Mouse (Mus musculus): ENCODE data around the gene Lpar3.
"Not testable (repeated sequence)": the region's sequence is repeated elsewhere in the genome, so short reads cannot be mapped to it uniquely, and the experiment has no call there.

Lpar3 gene

GRCm38 (mm10) chr3:146209759-146210158 is 11.0 kb upstream of the Lpar3 start:
- DNase-seq (ENCODE audit: low read depth, low spot score): not testable (repeated sequence)

GRCm38 (mm10) chr3:146211141-146211747 is 9.5 kb upstream of the Lpar3 start:
- DNase-seq (ENCODE audit: low read depth, low spot score): no peak

- DNase-seq (ENCODE audit: low read depth, low spot score): no peak
Observed at GRCm38 (mm10) chr3:146211964-146212363, 8.8 kb upstream of the Lpar3 start.

GRCm38 (mm10) chr3:146213336-146213735 is 7.4 kb upstream of the Lpar3 start:
- DNase-seq (ENCODE audit: low read depth, low spot score): no peak

- no peak for DNase-seq (ENCODE audit: low read depth, low spot score)
Observed at GRCm38 (mm10) chr3:146216561-146216960, 4.2 kb upstream of the Lpar3 start.

- no peak for DNase-seq (ENCODE audit: low read depth, low spot score)
Observed at GRCm38 (mm10) chr3:146224271-146224670, 3.5 kb downstream of the Lpar3 start.

GRCm38 (mm10) chr3:146225061-146225761 is 4.4 kb downstream of the Lpar3 start:
- no peak for DNase-seq (ENCODE audit: low read depth, low spot score)

- no peak for DNase-seq (ENCODE audit: low read depth, low spot score)
Observed at GRCm38 (mm10) chr3:146227427-146227826, 6.7 kb downstream of the Lpar3 start.

GRCm38 (mm10) chr3:146228559-146229310 is 8.0 kb downstream of the Lpar3 start:
- DNase-seq (ENCODE audit: low read depth, low spot score): no peak

GRCm38 (mm10) chr3:146232708-146233107 is 11.9 kb downstream of the Lpar3 start:
- no peak for DNase-seq (ENCODE audit: low read depth, low spot score)

- DNase-seq (ENCODE audit: low read depth, low spot score): no peak
Observed at GRCm38 (mm10) chr3:146233741-146234140, 13.0 kb downstream of the Lpar3 start.

GRCm38 (mm10) chr3:146234530-146234929 is 13.8 kb downstream of the Lpar3 start:
- no peak for DNase-seq (ENCODE audit: low read depth, low spot score)

- DNase-seq (ENCODE audit: low read depth, low spot score): no peak
Observed at GRCm38 (mm10) chr3:146236280-146236679, 15.5 kb downstream of the Lpar3 start.

- DNase-seq (ENCODE audit: low read depth, low spot score): no peak
Observed at GRCm38 (mm10) chr3:146237676-146238075, 16.9 kb downstream of the Lpar3 start.

- no peak for DNase-seq (ENCODE audit: low read depth, low spot score)
Observed at GRCm38 (mm10) chr3:146244630-146245029, 23.9 kb downstream of the Lpar3 start.

GRCm38 (mm10) chr3:146246557-146246956 is 25.8 kb downstream of the Lpar3 start:
- DNase-seq (ENCODE audit: low read depth, low spot score): no peak

GRCm38 (mm10) chr3:146246992-146247391 is 26.2 kb downstream of the Lpar3 start:
- no peak for DNase-seq (ENCODE audit: low read depth, low spot score)

GRCm38 (mm10) chr3:146249895-146250294 is 29.1 kb downstream of the Lpar3 start:
- no peak for DNase-seq (ENCODE audit: low read depth, low spot score)

GRCm38 (mm10) chr3:146251771-146252170 is 31.0 kb downstream of the Lpar3 start:
- DNase-seq (ENCODE audit: low read depth, low spot score): no peak

- no peak for DNase-seq (ENCODE audit: low read depth, low spot score)
Observed at GRCm38 (mm10) chr3:146253736-146254320, 33.1 kb downstream of the Lpar3 start.

GRCm38 (mm10) chr3:146255123-146255522 is 34.4 kb downstream of the Lpar3 start:
- DNase-seq (ENCODE audit: low read depth, low spot score): no peak

GRCm38 (mm10) chr3:146257483-146258122 is 36.8 kb downstream of the Lpar3 start:
- DNase-seq (ENCODE audit: low read depth, low spot score): peak; percentile 36
